Mouse (Mus musculus): Measurements from ENCODE around the gene Galnt10.
"Not testable (repeated sequence)": the region's sequence is repeated elsewhere in the genome, so short reads cannot be mapped to it uniquely, and the experiment has no call there.

The Galnt10 gene

DNA sequence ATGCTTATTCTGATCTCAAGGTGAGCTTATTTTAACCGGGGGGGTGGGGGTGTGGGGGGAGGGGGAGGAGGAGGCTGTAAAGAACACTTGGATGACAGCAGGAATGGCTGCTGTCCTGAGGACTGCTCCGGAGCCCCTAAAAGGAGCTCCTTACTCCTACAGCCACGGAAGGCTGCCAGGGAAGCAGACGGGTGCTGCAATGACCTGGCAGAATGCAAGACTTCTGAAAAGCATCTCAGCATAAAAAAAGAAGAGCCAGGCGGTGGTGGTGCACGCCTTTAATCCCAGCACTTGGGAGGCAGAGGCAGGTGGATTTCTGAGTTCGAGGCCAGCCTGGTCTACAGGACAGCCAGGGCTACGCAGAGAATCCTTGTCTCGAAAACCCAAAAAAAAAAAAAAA, 152.6 kb downstream of the Galnt10 start:
- DNase-seq: no peak

- DNase-seq: no peak
Measured at GRCm38 (mm10) chr11:57799456-57799855, 154.2 kb downstream of the Galnt10 start.

- peak; percentile 40 to 70 for DNase-seq
Measured at GRCm38 (mm10) chr11:57800266-57800951, 155.2 kb downstream of the Galnt10 start.

DNA sequence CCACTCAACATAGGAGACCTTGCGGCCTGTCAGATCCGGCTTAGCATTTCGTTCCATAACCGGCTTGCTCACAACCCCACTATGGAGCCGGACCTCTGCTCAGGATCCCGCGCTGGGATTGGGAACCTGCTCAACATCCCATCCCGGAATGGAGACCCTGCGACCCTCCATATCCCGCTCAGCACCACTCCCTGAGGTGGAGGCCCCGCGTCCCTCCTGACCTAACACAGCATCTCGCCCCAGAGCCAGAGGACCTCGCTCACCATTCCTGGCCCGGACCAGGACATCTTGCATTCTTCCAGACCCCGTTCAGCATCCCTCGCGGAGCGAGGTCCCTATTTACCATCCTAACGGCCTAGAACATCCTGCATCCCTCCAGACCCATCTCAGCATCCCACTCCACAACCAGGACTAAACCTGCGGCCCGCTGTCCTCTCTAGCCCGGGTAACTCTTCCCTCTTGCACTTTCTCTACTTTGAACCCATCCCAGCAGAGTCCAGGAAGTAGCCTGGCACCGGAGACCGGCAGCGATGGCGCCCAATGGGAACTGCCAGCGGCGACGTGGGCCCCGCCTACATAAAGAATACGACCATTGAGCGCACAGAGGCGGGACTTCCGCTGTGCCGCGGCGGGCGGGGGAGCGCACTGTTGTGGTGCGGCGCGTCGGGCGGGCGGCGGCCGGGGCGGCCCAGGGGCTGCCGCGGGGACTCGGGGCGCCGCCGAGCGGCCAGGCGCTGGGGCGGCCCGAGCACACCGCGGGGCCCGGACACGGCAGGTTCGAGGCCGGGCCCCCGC, 155.9 kb downstream of the Galnt10 start, which contains the start of gene Sap30l:
Sap30l (plus strand) TSS at position 667 of the 795 bp plus-strand sequence.
- peak; percentile 98 to 99 for DNase-seq

- peak; percentile 50 to 73 for DNase-seq
Measured at GRCm38 (mm10) chr11:57801766-57802510, 156.7 kb downstream of the Galnt10 start.

GRCm38 (mm10) chr11:57802511-57802870, 157.2 kb downstream of the Galnt10 start:
- DNase-seq: peak in 1 of 2 experiments; percentile 30

GRCm38 (mm10) chr11:57805047-57805446, 159.8 kb downstream of the Galnt10 start:
- no peak for DNase-seq

GRCm38 (mm10) chr11:57809017-57809731, 163.9 kb downstream of the Galnt10 start:
- DNase-seq: peak in 1 of 2 experiments; percentile 16

DNA sequence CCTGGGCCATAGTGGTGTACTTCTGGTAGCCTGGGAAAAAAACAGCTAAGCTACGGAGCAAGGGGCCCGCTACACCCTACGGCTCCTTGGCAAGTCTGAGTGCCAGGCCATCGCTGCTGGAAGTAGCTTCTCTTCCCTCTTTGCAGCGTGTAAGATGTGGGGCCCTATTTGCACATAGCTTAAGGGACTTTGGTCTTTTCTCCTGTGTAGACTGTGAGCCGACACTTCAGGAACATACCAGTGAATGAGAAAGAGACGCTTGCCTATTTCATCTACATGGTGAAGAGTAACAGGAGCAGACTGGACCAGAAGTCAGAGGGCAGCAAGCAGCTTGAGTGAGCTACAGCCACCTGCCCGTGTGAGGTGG, 164.5 kb downstream of the Galnt10 start:
- DNase-seq: no peak

- no peak for DNase-seq
Measured at GRCm38 (mm10) chr11:57811006-57811405, 165.8 kb downstream of the Galnt10 start.

- DNase-seq: no peak
Measured at GRCm38 (mm10) chr11:57812212-57812611, 167.0 kb downstream of the Galnt10 start.

- DNase-seq: no peak
Measured at GRCm38 (mm10) chr11:57813641-57814040, 168.4 kb downstream of the Galnt10 start.

DNA sequence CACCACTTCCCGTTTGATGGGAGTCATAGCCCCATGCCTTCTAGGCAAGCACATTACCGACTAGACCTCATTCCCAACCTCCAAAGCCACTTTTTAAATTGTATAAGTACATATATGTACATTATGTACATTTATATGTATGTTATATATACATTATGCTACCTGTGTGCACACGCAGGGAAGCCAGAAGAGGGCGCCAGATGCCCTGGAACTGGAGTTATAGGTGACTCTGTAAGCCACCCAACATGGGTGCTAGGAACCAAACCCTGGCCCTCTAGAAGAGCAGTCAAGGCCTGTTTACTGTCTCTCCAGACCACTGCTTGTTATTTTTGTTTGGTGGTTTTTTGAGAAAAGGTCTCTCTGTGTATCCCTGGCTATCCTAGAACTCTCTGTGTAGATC, 172.9 kb downstream of the Galnt10 start:
- DNase-seq: no peak

GRCm38 (mm10) chr11:57819999-57820581, 174.8 kb downstream of the Galnt10 start:
- peak; percentile 74 to 85 for DNase-seq

DNA sequence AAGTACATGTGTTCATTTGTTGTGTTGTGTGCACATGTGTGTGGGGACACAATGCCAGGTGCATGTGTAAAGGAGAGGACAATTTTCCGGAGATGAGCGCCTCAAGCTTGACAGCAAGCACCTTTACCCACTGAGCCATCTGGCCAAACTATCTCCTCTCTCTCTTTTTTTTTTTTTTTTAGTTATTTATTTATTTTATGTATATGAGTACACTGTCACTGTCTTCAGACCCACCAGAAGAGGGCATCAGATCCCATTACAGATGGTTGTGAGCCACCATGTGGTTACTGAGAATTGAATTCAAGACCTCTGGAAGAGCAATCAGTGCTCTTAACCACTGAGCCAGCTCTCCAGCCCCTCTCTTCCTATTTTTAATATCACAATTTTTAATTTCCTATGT, 177.9 kb downstream of the Galnt10 start:
- not testable (repeated sequence) for DNase-seq

GRCm38 (mm10) chr11:57823714-57824113, 178.5 kb downstream of the Galnt10 start:
- no peak for DNase-seq

DNA sequence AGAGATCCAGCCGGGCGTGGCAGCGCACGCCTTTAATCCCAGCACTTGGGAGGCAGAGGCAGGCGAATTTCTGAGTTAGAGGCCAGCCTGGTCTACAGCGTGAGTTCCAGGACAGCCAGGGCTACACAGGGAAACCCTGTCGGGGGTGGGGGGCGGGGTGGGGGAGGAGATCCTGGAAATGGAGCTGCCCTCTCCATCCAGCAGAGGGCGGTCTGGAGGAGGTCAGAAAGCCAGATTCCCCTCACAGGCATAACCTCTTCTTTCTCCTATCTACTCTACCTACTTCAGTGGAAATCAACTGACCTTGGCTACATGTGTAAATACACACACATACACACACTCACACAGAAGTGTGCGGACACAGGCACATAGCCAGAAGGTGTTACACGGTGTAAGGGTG, 180.0 kb downstream of the Galnt10 start:
- not testable (repeated sequence) for DNase-seq

- DNase-seq: no peak
Measured at GRCm38 (mm10) chr11:57827048-57827914, 182.0 kb downstream of the Galnt10 start.

GRCm38 (mm10) chr11:57827915-57828545, 182.8 kb downstream of the Galnt10 start:
- DNase-seq: peak in 1 of 2 experiments; percentile 18

DNA sequence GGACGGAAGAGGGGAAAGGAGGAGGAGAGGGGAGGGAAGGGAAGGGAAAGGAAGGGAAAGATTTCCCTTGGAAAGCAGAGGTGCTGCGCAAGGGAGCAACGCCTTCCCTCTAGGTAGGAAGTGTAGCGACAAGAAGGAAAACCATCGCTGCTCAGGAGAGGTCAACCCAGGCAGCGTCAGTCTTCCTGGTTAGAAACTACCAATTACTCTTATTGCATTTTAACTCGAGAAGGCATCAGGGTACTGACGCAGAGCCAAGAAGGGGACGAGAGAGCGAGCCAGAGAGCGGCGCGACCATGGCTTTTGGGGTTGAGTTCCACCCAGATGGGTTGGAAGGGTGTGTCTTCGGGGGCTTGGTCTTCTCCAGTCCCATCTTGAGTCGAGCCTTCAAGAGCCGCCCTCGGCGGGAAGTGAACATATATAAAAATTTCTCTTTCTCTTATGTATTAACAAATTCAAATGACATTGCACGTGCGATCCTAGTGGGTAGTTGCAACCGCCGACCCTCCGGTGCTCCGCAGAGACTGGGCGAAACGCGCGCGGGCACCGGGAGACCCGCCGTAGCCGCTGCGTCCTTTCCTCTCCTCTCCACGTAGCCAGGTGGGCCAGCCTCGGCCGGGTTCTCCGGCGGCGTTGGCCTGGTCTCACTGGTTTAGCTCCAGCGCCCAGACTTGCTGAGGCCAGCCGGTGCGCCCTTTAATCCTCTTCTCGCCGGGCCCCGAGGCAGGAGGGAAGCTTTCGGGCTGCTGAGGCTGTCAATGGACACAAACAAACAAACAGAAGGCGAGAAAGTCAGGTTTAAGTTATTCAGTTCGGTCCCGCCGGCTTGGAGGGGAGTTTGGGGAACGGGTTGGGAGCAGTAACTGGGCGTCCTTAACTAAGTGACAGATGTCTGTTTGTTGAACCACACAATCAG, 184.0 kb downstream of the Galnt10 start:
- no peak for DNase-seq

Measured in kidney, postnatal 25 days (tissue).